Mouse (Mus musculus): ENCODE measurements around the gene Atp8a2. TPM values are rescaled to one million over a fixed set of nuclear protein-coding genes. Genes with fewer than 3 reads are reported as not detected.
"Not testable (repeated sequence)": the region's sequence is repeated elsewhere in the genome, so short reads cannot be mapped to it uniquely, and the experiment has no call there.

Atp8a2 gene
- total RNA-seq, 2 experiments from 2014 or later = 42.5 to 44.8 TPM

DNA sequence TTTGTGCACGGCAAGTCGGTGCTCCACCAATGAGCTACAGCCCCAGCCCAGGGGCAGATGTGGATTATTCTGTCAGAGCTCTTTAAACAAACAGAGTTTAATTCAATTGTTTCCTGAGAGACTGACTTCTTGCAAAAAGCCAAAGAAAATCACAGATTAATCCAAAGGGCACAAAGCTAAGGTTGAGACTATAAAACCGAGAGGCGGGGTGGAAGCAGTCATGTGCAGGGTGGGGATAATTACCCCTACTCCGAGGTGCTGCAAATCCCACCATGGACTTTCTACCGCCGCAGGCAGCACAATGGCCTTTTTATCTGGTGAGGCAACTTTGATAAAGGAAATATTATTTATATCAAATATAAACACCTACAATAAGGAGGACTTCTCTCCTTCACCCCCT, 580.2 kb downstream of the Atp8a2 start:
- no peak for DNase-seq (ENCODE audit: low spot score in 2 of 2)

- not testable (repeated sequence) for DNase-seq (ENCODE audit: low spot score in 2 of 2)
Observed at GRCm38 (mm10) chr14:59614149-59614548, 582.8 kb downstream of the Atp8a2 start.

GRCm38 (mm10) chr14:59612920-59613625, 583.9 kb downstream of the Atp8a2 start:
- peak in 1 of 2 experiments; percentile 60 for DNase-seq (ENCODE audit: low spot score in 2 of 2)

- no peak for DNase-seq (ENCODE audit: low spot score in 2 of 2)
Observed at GRCm38 (mm10) chr14:59607021-59607420, 590.0 kb downstream of the Atp8a2 start.

GRCm38 (mm10) chr14:59605671-59606353, 591.2 kb downstream of the Atp8a2 start:
- peak in 1 of 2 experiments; percentile 80 for DNase-seq (ENCODE audit: low spot score in 2 of 2)

DNA sequence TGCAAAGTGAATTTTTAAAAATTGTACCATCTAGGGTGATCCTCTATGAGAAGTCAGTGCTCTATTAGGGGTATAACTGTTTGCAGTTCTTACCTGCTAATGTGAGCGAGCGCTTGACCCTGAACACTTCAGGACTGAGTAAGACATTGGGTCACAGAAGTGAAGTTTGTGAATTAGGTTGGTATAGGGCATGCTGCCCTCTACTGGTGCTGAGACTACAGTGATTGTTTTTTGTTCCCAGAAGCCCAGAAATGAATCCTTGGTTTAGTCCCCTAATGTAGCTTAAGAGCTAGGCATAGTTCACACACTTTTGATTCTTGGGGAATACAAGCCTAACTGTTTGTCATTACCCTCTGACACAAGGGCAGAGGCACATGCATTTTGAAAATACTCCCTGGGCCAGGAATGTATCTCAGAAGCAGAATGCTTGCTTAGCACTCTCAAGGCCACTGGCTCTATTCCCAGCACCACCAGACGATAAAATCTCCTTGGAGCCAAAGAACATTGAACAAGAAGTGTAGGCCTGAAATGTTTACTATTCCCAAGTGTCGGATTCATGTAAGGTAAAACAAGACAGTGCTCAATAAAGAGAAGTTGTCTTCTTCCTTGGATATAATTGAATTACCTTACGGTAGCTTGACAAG, 592.9 kb downstream of the Atp8a2 start:
- DNase-seq (ENCODE audit: low spot score in 2 of 2) = peak in 1 of 2 experiments; percentile 60

DNA sequence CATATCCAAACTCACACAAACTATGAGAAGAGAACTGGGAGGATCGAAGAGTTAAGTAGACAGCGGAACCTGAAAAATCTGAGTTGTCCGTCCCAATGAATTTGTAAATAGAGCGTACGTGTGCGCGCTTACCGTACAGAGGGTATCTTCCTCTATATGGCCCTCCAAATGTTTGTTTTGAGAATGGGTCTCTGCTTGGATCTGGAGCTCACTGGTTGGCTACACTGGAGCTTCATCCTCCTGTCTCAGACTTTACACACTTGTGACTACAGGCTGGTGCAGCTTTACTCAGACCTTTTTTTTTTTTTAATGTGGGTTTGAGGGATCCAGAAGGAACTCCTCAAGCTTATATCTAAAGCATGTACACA, 598.7 kb downstream of the Atp8a2 start:
- DNase-seq (ENCODE audit: low spot score in 2 of 2) = no peak

GRCm38 (mm10) chr14:59597398-59598259, 599.4 kb downstream of the Atp8a2 start, which contains the start of gene Cdadc1:
Gene Cdadc1, minus strand, starts transcription at chr14:59597959.
- DNase-seq (ENCODE audit: low spot score in 2 of 2) = peak; percentile 93 to 98

DNA sequence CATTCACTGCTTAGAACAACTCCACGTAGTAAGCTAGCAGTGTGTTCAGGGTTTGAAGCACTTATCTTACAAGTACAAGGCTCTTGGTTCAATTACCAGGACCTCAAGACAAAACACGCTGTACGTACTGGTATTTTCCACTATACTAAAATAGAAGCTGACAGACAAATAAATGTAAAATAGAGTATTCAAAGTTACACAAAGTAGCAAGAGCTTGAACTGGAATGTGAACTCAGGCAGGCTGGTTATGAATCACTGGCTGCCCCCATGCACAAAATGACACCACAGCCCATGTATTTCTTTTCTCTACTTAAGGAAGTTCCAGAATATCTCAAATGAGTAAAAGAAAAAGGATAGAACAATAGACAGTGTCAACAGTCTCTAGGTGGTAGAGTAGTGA, 602.0 kb downstream of the Atp8a2 start:
- no peak for DNase-seq (ENCODE audit: low spot score in 2 of 2)

DNA sequence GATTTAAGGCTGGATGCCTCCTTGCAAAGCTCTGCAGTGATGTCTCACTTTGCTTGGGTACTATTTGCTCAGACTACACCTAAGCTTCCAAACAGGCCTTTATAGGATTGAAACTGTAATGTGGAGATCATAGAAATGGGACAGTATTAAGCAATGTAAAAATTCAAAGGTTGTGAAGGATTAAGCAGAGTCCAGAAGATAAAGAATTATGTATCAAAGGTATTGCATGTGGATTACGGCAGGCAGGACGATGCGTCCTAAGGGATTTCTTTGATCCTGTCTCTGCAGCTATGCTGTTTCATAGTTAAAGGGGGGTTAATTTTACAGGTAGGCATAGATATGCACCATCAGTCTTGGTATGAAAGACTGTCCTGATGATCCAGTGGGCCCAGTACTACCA, 604.4 kb downstream of the Atp8a2 start:
- DNase-seq (ENCODE audit: low spot score in 2 of 2) = no peak

GRCm38 (mm10) chr14:59591901-59592300, 605.1 kb downstream of the Atp8a2 start:
- DNase-seq (ENCODE audit: low spot score in 2 of 2) = no peak

DNA sequence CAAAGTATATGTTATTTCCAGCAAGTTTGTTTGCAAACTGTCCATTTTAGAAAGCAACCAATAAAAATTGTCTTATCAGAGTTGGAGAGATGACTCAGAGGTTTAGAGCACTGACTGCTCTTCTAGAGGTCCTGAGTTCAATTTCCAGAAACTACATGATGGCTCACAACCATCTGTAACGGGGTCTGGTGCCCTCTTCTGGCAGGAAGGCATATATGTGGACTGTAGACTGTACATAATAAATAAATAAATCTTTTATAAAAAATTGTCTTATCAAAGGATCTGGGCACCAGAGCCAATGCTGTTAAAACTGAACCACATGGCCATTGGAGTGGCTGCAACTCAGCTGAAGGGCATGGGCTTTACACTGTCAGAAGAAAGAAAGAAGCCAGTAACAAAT, 606.4 kb downstream of the Atp8a2 start:
- peak in 1 of 2 experiments; percentile 37 for DNase-seq (ENCODE audit: low spot score in 2 of 2)

Small RNA genes lying within 50 kb of the gene (microRNA-seq; reads per million reads assigned to microRNA genes)
- 0 to 0.20 reads per million in 2 experiments for gene Mir719

Other genes starting within 250 kb of the Atp8a2 start
- gene Nupl1, start 54.3 kb upstream of the Atp8a2 start, total RNA-seq (2021) = under 1 TPM in 1 of 2 experiments, not detected in 1; 0.10 TPM
- gene Gm49336, start 54.3 kb upstream of the Atp8a2 start, total RNA-seq (2021) = 10 to 100 TPM; 64.0 to 65.9 TPM
- 100 to 1,000 TPM; 109 to 112 TPM for gene Mtmr6, start 68.0 kb upstream of the Atp8a2 start, total RNA-seq (2021)
- gene Amer2, start 176.1 kb upstream of the Atp8a2 start, total RNA-seq (2021) = 10 to 100 TPM; 51.1 to 51.8 TPM